Mouse (Mus musculus) erythroid progenitor cell, adult 5-6 weeks (primary cell): ENCODE data around the gene Kcnc1. TPM values are rescaled to one million over a fixed set of nuclear protein-coding genes. Genes with fewer than 3 reads are reported as not detected.

Source experiments
- ATAC-seq: replicated peaks from 2 replicates; pipeline ENCODE4 v1.8.0; 2016; ENCODE audit warnings: moderate number of reproducible peaks, mild to moderate bottlenecking, moderate TSS enrichment, inconsistent platforms; ENCODE audit not compliant: poor library complexity, low FRiP score, severe bottlenecking
- total RNA-seq, 2 experiments: library from RNA; stranded (forward) in 1 of 2; stranded (reverse) in 1 of 2; fragments of 150-400 nt in 1 of 2; fragments of 186-747, 209-891 nt in 1 of 2; gene quantifications; 2 replicates each; pipeline versions ENCODE4 v1.2.3 to v1.2.4; 2015 to 2017; ENCODE audit warnings: low replicate concordance in 2 of 2

The Kcnc1 gene
- total RNA-seq, 2 experiments from 2014 or later = 5.0 TPM; not detected in 1

DNA sequence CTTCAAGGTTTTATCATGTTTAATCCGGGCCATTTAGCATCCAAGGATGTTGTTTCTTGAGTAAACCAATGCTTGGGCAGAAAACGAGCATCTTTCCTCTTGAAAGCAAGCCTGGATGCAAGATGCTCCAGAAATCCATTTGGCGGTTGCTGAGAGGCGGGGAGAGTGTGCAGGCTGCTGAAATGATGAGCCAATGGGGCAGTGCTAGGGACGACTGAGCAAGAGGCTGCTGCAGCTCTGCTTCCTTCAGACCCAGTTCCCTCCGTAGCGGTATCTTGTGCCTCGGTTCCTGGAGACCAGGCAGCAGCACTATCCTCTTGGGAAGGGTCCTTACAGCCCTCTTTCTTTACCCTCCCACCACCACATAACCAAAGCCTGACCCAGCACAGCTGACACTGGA is 66.0 kb downstream of the Kcnc1 start:
- no peak for ATAC-seq

DNA sequence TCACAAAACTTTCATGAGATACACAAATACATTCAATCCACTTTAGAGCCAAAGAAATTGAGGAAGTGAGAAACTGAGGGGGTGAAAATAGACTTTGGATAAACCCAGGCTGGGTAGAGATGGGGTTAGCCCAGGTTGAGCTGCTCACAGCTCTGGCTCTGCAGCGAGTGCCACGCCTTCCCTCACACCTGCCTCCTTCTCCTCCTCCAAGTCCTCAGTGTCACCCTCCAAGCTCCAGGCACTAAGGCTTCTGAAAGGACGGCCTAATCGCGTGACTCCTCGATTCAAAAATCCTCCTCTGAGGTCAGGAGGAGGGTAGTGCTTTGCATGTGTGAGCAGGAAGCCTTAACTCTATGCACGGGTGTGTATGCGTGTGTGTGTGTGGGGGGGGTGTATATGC is 66.8 kb downstream of the Kcnc1 start:
- ATAC-seq = no peak

DNA sequence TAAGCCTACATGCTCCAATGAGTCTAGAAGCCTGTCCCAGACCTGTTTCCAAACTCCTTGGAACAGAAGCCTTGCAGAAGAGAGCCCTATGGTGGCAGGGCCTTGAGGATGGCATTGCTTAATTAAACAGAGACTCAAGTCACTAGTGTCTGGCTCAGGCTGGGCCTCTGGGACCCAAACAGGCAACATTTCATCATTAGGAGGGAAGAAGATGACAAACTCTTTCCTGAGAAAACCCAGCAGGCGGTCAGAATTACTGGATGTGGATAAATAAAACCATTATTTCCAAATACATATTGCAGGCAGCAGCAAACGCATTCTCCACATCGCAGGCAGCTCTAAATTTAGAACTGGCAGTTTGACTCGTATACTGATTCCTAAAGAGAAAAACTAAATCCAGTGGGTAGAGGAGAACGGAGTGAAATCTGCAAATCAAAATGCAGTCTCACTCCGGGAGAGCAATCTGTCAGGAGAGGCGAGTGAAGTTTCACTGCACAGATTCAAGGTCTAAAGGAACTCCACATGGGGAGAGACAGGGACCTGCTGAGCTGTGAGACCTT is 70.2 kb downstream of the Kcnc1 start:
- ATAC-seq = no peak

DNA sequence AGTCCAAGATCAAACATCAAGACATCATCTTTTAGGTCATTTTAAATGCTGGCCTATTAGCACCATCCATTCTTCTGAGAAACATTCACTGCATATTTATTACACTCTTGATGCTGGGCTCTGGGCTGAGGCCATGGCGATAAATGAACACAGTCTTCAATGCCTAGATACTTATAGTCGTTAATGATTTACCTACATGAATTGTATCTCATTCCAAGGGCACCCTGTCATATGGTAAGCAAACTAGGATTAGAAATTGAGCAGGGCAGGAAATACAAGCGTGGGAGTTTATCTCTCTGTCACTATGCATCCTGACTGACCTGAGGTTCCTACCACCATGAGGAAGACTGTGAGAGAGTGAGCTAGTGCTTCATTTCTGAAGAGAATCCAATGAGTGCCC is 73.2 kb downstream of the Kcnc1 start:
- ATAC-seq = no peak

DNA sequence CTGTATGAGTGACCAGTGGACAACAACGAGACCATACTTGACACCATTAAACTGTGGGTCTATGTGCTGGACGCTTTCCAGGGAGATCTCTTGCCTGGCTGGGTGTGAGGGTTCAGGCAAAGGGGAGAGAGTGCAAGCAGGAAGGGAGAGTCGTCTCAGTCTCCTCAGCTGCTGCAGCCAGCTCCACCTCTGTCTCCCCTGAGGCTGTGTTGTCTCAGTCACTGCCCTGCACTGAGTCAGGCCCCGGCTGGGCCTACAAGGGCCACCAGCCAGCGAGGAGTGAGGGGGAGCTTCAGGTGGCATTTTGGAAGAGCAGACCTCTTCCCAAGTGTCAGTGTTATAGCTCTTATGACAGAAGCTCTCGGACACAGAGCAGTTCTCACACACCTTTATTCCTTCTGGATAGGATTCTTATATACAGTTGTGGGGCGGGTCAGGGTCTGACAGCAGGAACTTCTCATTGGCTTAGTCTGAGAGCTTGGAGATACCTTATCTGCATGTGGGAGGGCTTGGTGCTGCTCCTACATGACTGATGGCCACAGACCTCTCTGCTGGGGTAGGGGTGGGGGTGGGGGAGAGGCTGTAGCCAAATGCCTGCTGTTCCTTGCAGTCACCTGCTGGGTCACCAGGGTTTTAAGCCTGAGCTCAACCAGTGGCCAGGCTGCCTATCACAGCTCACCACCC is 74.9 kb downstream of the Kcnc1 start:
- ATAC-seq = no peak

DNA sequence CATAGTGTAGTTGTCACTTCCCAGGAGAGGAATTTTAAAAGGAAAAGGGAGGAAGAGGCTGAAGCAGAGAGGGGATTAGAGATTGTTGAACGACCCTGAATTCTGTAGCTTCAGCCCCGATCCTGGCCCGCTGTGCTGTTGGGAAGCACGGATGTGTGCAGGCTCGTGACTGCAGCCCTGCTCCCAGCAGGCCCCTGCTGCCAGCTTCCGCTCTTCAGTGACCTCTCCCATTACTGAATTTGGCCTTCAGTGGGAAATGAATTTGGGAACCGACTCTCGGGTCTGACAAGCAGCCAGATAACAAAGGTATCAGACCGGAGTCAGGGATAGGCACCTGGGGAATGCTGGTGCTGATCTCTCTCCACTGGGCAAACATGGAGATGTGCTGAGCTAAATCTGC is 76.8 kb downstream of the Kcnc1 start:
- no peak for ATAC-seq

DNA sequence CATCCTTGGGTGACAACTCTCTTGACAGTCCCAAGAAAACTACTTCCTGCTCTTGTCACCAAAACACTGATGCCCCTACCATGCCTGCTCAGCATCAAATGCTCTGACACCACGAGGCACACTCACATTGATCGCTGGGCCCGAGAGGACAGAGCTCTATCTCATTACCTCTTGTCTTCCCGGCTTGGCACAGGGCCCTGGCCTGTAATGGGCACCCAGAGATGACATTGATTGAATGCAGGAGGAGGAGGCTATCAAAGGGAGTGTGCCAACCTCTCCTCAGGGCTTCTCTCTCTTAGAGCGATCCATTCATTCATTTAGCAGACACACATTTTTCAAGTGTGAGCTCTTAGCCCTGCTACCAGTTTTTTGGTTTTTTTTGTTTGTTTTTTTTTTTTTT is 79.2 kb downstream of the Kcnc1 start:
- ATAC-seq = no peak

DNA sequence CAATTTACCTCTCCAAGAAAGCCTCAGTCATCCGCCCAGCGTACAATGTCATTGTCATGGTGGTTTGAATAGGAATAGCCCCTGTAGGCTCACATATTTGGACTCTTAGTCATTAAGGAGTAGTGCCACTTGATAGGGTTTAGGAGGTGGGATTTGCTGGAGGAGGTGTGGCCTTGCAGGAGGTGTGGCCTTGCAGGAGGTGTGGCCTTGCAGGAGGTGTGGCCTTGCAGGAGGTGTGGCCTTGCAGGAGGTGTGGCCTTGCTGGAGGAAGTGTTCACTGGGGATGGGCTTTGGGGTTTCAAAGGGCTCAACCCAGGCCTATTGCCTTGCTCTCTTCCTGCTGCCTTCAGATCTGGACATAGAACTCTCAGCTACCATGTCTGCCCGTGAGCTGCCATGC is 81.2 kb downstream of the Kcnc1 start:
- no peak for ATAC-seq

DNA sequence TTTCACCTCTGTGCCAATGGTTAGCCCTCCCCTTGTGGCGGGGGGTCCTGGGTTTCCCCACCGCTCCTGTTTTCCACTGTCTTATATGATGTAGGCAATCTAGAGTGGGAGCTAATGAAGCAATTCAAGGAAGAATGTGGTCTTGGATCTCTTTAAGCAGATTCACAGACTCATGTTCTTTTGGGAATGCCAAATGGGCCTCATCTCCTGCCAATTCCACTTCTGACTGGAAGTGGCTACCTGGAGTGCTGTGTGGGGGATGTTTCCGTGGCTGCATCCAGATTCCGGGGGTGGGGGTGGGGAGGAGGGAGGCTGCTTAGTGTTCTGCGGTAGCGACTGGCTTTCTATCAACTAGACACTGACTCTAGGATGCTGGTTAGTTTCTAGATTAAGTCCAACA is 83.5 kb downstream of the Kcnc1 start:
- ATAC-seq = no peak

DNA sequence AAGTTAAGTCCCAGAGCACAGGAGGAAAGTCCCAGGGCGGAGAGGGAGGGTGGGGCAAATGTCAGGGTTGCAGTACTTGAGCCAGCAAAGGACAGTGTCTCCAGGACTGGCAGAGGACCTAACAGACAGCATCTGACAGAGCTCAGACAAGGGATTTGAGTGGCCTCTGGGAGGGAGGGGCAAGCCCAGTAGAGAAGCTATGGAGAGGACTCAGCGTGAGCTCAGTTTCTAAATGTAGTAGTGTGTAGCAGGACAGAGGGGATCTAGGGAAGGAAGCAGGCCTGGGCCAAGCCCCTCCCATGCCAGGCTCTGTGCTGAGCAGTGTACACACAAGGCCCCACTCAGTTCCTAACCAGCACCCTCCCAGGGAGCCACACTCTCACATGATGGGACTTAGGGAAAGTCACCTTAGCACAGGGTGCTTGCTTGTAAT is 85.8 kb downstream of the Kcnc1 start:
- no peak for ATAC-seq

DNA sequence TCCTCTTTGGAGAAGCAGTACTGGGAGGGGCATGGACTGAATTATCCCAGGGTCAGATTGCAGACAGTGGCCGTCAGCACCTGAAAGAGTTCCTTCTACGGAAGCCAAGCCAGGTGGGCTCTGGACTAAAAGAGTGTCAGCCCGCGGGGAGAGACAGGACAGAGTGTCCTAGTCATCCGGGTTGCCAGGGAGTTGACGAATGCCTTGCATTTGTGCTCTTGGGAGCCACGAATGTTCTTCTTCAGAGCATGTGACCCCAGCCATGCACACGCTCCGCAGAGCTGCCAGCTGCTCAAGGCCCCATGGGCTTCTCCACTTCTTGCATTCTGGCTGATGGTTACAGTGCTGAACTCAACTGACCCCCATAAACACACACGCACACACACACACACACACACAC is 86.8 kb downstream of the Kcnc1 start:
- ATAC-seq = no peak

DNA sequence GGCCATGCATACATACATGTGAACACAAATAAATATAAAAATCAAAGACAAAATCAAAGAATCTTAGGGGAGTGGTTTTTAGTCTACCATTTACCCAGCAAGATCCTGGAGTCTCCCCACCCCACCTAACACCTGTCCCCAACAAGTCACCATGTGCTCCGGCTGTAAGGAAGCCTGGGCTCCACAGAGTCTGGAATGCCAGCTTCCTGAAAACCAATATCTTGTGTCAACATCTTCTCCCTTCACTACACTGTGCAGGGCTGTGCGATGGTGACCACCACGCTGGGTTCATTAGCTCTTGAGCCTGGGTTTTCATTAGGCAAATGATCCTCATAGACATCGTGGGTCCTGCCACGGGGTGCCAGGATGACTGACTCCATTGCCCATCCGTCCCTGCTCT is 87.9 kb downstream of the Kcnc1 start:
- no peak for ATAC-seq

DNA sequence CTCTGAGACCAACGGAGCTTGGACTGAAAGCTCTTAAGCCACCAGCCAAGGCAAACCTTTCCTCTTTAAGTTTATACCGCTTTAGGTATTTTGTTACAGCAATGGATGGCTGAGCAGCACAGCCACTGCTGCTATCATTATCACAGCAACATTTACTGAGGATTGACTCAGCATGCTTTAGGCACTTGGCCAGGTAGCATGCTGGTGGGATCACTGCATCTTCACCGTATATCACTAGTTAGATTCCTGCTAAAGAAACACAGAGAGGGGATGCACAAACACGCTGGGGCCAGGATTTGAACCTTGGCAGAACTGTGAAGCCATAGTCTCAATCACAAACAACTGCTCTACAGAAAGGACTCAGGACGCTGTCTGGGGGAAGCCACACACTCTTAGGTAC is 90.5 kb downstream of the Kcnc1 start:
- ATAC-seq = no peak

DNA sequence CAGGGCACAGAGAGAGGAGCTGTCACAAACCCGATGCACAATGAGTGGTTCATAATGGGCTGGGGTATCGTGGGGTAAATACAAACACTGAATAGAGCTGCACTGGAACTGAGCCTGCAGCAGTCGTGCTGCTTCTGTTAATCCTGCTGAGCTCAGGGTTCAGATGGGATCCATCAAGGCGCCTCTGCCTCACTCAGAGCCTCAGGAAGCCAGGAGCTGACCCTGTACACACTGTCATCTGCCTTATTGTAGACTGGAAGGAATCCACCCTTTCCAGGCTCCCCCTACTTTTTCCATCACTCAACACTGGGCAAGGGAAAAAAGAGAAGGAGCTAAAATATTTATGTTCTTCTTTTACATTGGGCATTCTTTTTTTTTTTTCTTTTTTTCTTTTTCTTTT is 91.1 kb downstream of the Kcnc1 start:
- ATAC-seq = no peak

Other genes with a start within 250 kb of the Kcnc1 start
- gene Abcc8, start 216.5 kb upstream of the Kcnc1 start, total RNA-seq (2015; ENCODE audit: low replicate concordance) = not detected in 2 replicates
- not detected in 2 replicates for gene Abcc8, start 216.5 kb upstream of the Kcnc1 start, total RNA-seq (2017; ENCODE audit: low replicate concordance)
- gene Ush1c, start 158.0 kb upstream of the Kcnc1 start, total RNA-seq (2015; ENCODE audit: low replicate concordance) = not detected in 2 replicates
- not detected in 2 replicates for gene Ush1c, start 158.0 kb upstream of the Kcnc1 start, total RNA-seq (2017; ENCODE audit: low replicate concordance)
- gene Otog, start 155.5 kb upstream of the Kcnc1 start, total RNA-seq (2015; ENCODE audit: low replicate concordance) = not detected in 2 replicates
- not detected in 2 replicates for gene Otog, start 155.5 kb upstream of the Kcnc1 start, total RNA-seq (2017; ENCODE audit: low replicate concordance)
- not detected in 2 replicates for gene Myod1, start 20.0 kb upstream of the Kcnc1 start, total RNA-seq (2015; ENCODE audit: low replicate concordance)
- not detected in 2 replicates for gene Myod1, start 20.0 kb upstream of the Kcnc1 start, total RNA-seq (2017; ENCODE audit: low replicate concordance)
- gene Sergef, start 243.3 kb downstream of the Kcnc1 start, total RNA-seq (2015; ENCODE audit: low replicate concordance) = 4.6 TPM in 1 of 2 replicates, not detected in the other
- gene Sergef, start 243.3 kb downstream of the Kcnc1 start, total RNA-seq (2017; ENCODE audit: low replicate concordance) = 0.23 and 0.26 TPM in 2 replicates